Mouse (Mus musculus): Measurements from ENCODE around the gene Styx. TPM values are rescaled to one million over a fixed set of nuclear protein-coding genes. Genes with fewer than 3 reads are reported as not detected.
"Not testable (repeated sequence)": the region's sequence is repeated elsewhere in the genome, so short reads cannot be mapped to it uniquely, and the experiment has no call there.

The Styx gene
- total RNA-seq, 2 experiments from 2014 or later, result 74.6 to 80.4 TPM

- peak; percentile 77 for DNase-seq (ENCODE audit: low spot score)
Measured at GRCm38 (mm10) chr14:45364211-45365195, 13.6 kb downstream of the Styx start.

- DNase-seq (ENCODE audit: low spot score), result no peak
Measured at GRCm38 (mm10) chr14:45365196-45365587, 14.3 kb downstream of the Styx start.

- no peak for DNase-seq (ENCODE audit: low spot score)
Measured at GRCm38 (mm10) chr14:45378771-45379170, 27.9 kb downstream of the Styx start.

- DNase-seq (ENCODE audit: low spot score), result no peak
Measured at GRCm38 (mm10) chr14:45380756-45381155, 29.9 kb downstream of the Styx start.

- DNase-seq (ENCODE audit: low spot score), result no peak
Measured at GRCm38 (mm10) chr14:45382912-45383311, 32.0 kb downstream of the Styx start.

- no peak for DNase-seq (ENCODE audit: low spot score)
Measured at GRCm38 (mm10) chr14:45385596-45385995, 34.7 kb downstream of the Styx start.

- DNase-seq (ENCODE audit: low spot score), result no peak
Measured at GRCm38 (mm10) chr14:45387480-45387879, 36.6 kb downstream of the Styx start.

- DNase-seq (ENCODE audit: low spot score), result peak; percentile 93
Measured at GRCm38 (mm10) chr14:45388345-45389181, 37.7 kb downstream of the Styx start.

- DNase-seq (ENCODE audit: low spot score), result no peak
Measured at GRCm38 (mm10) chr14:45389194-45389593, 38.3 kb downstream of the Styx start.

GRCm38 (mm10) chr14:45399836-45400235 lies 48.9 kb downstream of the Styx start:
- DNase-seq (ENCODE audit: low spot score), result no peak

- no peak for DNase-seq (ENCODE audit: low spot score)
Measured at GRCm38 (mm10) chr14:45403651-45404050, 52.8 kb downstream of the Styx start.

GRCm38 (mm10) chr14:45404813-45405212 lies 53.9 kb downstream of the Styx start, which contains the start of gene Gnpnat1:
TSS of gene Gnpnat1 (minus strand) at chr14:45404913.
- DNase-seq (ENCODE audit: low spot score), result not testable (repeated sequence)

- DNase-seq (ENCODE audit: low spot score), result no peak
Measured at GRCm38 (mm10) chr14:45416265-45416664, 65.4 kb downstream of the Styx start.

- no peak for DNase-seq (ENCODE audit: low spot score)
Measured at GRCm38 (mm10) chr14:45418553-45418952, 67.7 kb downstream of the Styx start.

- DNase-seq (ENCODE audit: low spot score), result no peak
Measured at GRCm38 (mm10) chr14:45419323-45419722, 68.4 kb downstream of the Styx start.

GRCm38 (mm10) chr14:45422371-45422770 lies 71.5 kb downstream of the Styx start:
- DNase-seq (ENCODE audit: low spot score), result no peak

GRCm38 (mm10) chr14:45423220-45423619 lies 72.3 kb downstream of the Styx start:
- peak; percentile 52 for DNase-seq (ENCODE audit: low spot score)

- no peak for DNase-seq (ENCODE audit: low spot score)
Measured at GRCm38 (mm10) chr14:45430066-45430842, 79.4 kb downstream of the Styx start.

- DNase-seq (ENCODE audit: low spot score), result no peak
Measured at GRCm38 (mm10) chr14:45432003-45432402, 81.1 kb downstream of the Styx start.

GRCm38 (mm10) chr14:45434220-45434619 lies 83.3 kb downstream of the Styx start:
- DNase-seq (ENCODE audit: low spot score), result no peak

- DNase-seq (ENCODE audit: low spot score), result no peak
Measured at GRCm38 (mm10) chr14:45438250-45438930, 87.5 kb downstream of the Styx start.

Data from gastrocnemius, adult 18-20 months (tissue).